Mouse (Mus musculus) MEL (cell line): ENCODE data around the gene Mmgt2. TPM values are rescaled to one million over a fixed set of nuclear protein-coding genes. Genes with fewer than 3 reads are reported as not detected.
"Not testable (repeated sequence)": the region's sequence is repeated elsewhere in the genome, so short reads cannot be mapped to it uniquely, and the experiment has no call there.

ENCODE experiments used
- DNase-seq: peaks from one replicate; pipeline ENCODE4 v3.0.0; 2011; ENCODE audit warnings: low read depth, low spot score
- H3K27ac ChIP-seq: 2 replicates; pipeline ENCODE4 v1.5.1; 2012; ENCODE audit warnings: low read depth, mild to moderate bottlenecking, control low read depth, low read length, moderate library complexity; ENCODE audit not compliant: control insufficient read depth
- H3K27me3 ChIP-seq, 2 experiments: fragments of 150-350 bp in 1 of 2; sonication (generic) in 1 of 2; 2 replicates each; pipeline ENCODE4 v1.6.1; 2012; ENCODE audit warnings: low read length in 2 of 2, mild to moderate bottlenecking in 2 of 2, improper control_type of control experiment in 1 of 2, moderate library complexity in 1 of 2; ENCODE audit not compliant: insufficient read depth in 2 of 2, control insufficient read depth in 1 of 2
- H3K36me3 ChIP-seq, 2 experiments: 2 replicates each; pipeline ENCODE4 v1.6.1; 2012 to 2014; ENCODE audit warnings: low read length in 2 of 2, improper control_type of control experiment in 1 of 2, inconsistent platforms in 1 of 2, mild to moderate bottlenecking in 1 of 2; ENCODE audit not compliant: insufficient read depth in 2 of 2, control insufficient read depth in 1 of 2
- H3K4me1 ChIP-seq, 2 experiments: fragments of 150-350 bp in 1 of 2; sonication (generic) in 1 of 2; 2 replicates each; pipeline ENCODE4 v1.6.1; 2012; ENCODE audit warnings: low read length in 2 of 2, improper control_type of control experiment in 1 of 2, mild to moderate bottlenecking in 1 of 2; ENCODE audit not compliant: insufficient read depth in 2 of 2, control insufficient read depth in 1 of 2
- H3K4me3 ChIP-seq, 2 experiments: fragments of 150-350 bp in 1 of 2; sonication (generic) in 1 of 2; 2 replicates each; pipeline ENCODE4 v1.5.1; 2012; ENCODE audit warnings: low read depth in 2 of 2, low read length in 2 of 2, mild to moderate bottlenecking in 2 of 2, moderate library complexity in 2 of 2, control low read depth in 1 of 2, improper control_type of control experiment in 1 of 2; ENCODE audit not compliant: control insufficient read depth in 1 of 2, insufficient read depth in 1 of 2
- H3K79me2 ChIP-seq: 2 replicates; pipeline ENCODE4 v1.6.1; 2012; ENCODE audit warnings: mild to moderate bottlenecking, low read length, moderate library complexity; ENCODE audit not compliant: control insufficient read depth, poor library complexity, insufficient read depth
- H3K9ac ChIP-seq: 2 replicates; pipeline ENCODE4 v1.6.1; 2012; ENCODE audit warnings: low read depth, mild to moderate bottlenecking, control low read depth, low read length, moderate library complexity; ENCODE audit not compliant: control insufficient read depth, poor library complexity, severe bottlenecking
- H3K9me3 ChIP-seq: fragments of 150-350 bp; sonication (generic); replicated peaks from 2 replicates; pipeline ENCODE4 v1.6.1; 2012; ENCODE audit warnings: mild to moderate bottlenecking, low read length, improper control_type of control experiment, moderate library complexity; ENCODE audit not compliant: insufficient read depth
- BHLHE40 ChIP-seq: IDR thresholded peaks from 2 replicates; pipeline ENCODE4 v1.6.1; 2012; ENCODE audit warnings: low read depth, mild to moderate bottlenecking, inconsistent platforms, low read length, improper control_type of control experiment, borderline replicate concordance
- CHD1 ChIP-seq: IDR thresholded peaks from 2 replicates; pipeline ENCODE4 v1.6.1; 2012; ENCODE audit warnings: low read depth, mild to moderate bottlenecking, inconsistent platforms, low read length, improper control_type of control experiment
- CTCF ChIP-seq, 3 experiments: IDR thresholded peaks in 2 of 3; conservative IDR thresholded peaks in 1 of 3; 2 replicates each; pipeline ENCODE4 v1.5.1; 2011 to 2012; ENCODE audit warnings: low read length in 3 of 3, low read depth in 2 of 3, mild to moderate bottlenecking in 2 of 3, improper control_type of control experiment in 1 of 3, inconsistent platforms in 1 of 3, mixed read lengths in 1 of 3, moderate library complexity in 1 of 3; ENCODE audit not compliant: control insufficient read depth in 1 of 3, insufficient read depth in 1 of 3, poor library complexity in 1 of 3, severe bottlenecking in 1 of 3
- ELF1 ChIP-seq: IDR thresholded peaks from 2 replicates; pipeline ENCODE4 v1.6.1; 2014; ENCODE audit warnings: low read depth, mild to moderate bottlenecking, inconsistent platforms, low read length, improper control_type of control experiment, moderate library complexity
- GABPA ChIP-seq: IDR thresholded peaks from 2 replicates; pipeline ENCODE4 v1.6.1; 2012; ENCODE audit warnings: low read depth, mild to moderate bottlenecking, inconsistent platforms, low read length, improper control_type of control experiment, moderate library complexity
- HCFC1 ChIP-seq: IDR thresholded peaks from 2 replicates; pipeline ENCODE4 v1.6.1; 2012; ENCODE audit warnings: low read depth, mild to moderate bottlenecking, inconsistent platforms, low read length, improper control_type of control experiment, moderate library complexity
- MAX ChIP-seq: IDR thresholded peaks from 2 replicates; pipeline ENCODE4 v1.6.1; 2011; ENCODE audit warnings: low read length, improper control_type of control experiment
- MAZ ChIP-seq: IDR thresholded peaks from 2 replicates; pipeline ENCODE4 v1.6.1; 2012; ENCODE audit warnings: low read depth, mild to moderate bottlenecking, inconsistent platforms, low read length, improper control_type of control experiment
- MYC ChIP-seq: IDR thresholded peaks from 2 replicates; pipeline ENCODE4 v1.6.1; 2011; ENCODE audit warnings: low read depth, mild to moderate bottlenecking, low read length, improper control_type of control experiment, moderate library complexity
- POLR2AphosphoS5 ChIP-seq: IDR thresholded peaks from 2 replicates; pipeline ENCODE4 v1.6.1; 2012; ENCODE audit warnings: low read depth, borderline replicate concordance, mild to moderate bottlenecking, inconsistent platforms, low read length, moderate library complexity, mixed read lengths
- RAD21 ChIP-seq: IDR thresholded peaks from 2 replicates; pipeline ENCODE4 v1.6.1; 2011; ENCODE audit warnings: mild to moderate bottlenecking, low read depth, low read length, improper control_type of control experiment
- TAL1 ChIP-seq: IDR thresholded peaks from 2 replicates; pipeline ENCODE4 v1.6.1; 2012; ENCODE audit warnings: mild to moderate bottlenecking, inconsistent platforms, low read length, moderate library complexity, mixed read lengths
- TBP ChIP-seq: IDR thresholded peaks from 2 replicates; pipeline ENCODE4 v1.8.0; 2011; ENCODE audit warnings: low read depth, low read length, improper control_type of control experiment
- ZC3H11A ChIP-seq: IDR thresholded peaks from 2 replicates; pipeline ENCODE4 v1.6.1; 2012; ENCODE audit warnings: low read depth, mild to moderate bottlenecking, inconsistent platforms, low read length, improper control_type of control experiment
- ZNF384 ChIP-seq: IDR thresholded peaks from 2 replicates; pipeline ENCODE4 v1.6.1; 2012; ENCODE audit warnings: low read depth, mild to moderate bottlenecking, inconsistent platforms, low read length, improper control_type of control experiment
- polyA plus RNA-seq, 2 experiments: library from polyadenylated mRNA; stranded (reverse) in 1 of 2; unstranded in 1 of 2; fragments of >175 nt in 1 of 2; fragments of >200 nt in 1 of 2; gene quantifications; 2 replicates each; pipeline versions ENCODE4 v1.2.1 to v1.2.4; 2012; ENCODE audit warnings: low replicate concordance in 2 of 2, low read depth in 1 of 2; ENCODE audit not compliant: insufficient read length in 2 of 2, insufficient read depth in 1 of 2, missing spikeins in 1 of 2
- total RNA-seq: library from RNA; depleted of rRNA; stranded (reverse); fragments of 300-350 nt; gene quantifications from 2 replicates; pipeline ENCODE4 v1.2.3, GENCODE M21; 2012

Mmgt2 gene
- total and polyA plus RNA-seq, 3 experiments = 24.1 to 51.9 TPM; not detected in 1

- H3K4me1 ChIP-seq = peaks cover 20 to 22% of the 10 kb centered on the region in 2 experiments
- H3K27ac ChIP-seq = peak overlapping the region; percentile 75; the same call in 1 of the 2 replicates
- peak overlapping the region; percentile 75 for H3K9ac ChIP-seq
- DNase-seq, H3K79me2 ChIP-seq, H3K27me3 ChIP-seq, H3K9me3 ChIP-seq: not testable (repeated sequence)
- TF ChIP-seq TBP = peak; percentile 36; the same call in 1 of the 2 replicates
- peak; percentile 50; the same call in 1 of the 2 replicates for TF ChIP-seq MYC
- TF ChIP-seq ZNF384 = peak; percentile 65
- H3K36me3 ChIP-seq = peaks cover 0 to 25% of the 10 kb centered on the region in 2 experiments; a peak in 3 of 4 replicates
- H3K4me3 ChIP-seq = peak overlapping the region; percentile 72 to 94
Measured at GRCm38 (mm10) chr11:62649803-62650202, 1.3 kb downstream of the Mmgt2 start.

DNA sequence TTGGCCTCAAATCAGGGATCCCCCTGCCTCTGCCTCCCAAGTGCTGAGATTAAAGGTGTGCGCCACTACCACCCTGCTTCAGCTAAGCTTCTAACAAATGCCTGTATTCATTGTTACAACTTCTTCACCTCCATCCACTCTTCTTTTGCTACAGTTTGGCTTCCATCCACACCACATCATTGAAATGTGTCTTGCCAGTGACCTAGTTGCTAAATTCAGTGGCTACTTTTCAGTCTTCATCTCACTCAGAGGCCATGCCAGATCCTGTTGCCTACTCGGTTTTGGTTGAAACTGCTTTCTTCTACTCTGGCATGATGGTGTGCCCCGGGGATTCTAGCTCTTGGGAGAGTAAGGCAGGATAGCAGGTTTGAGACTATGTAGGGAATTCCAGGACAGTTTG, 3.1 kb downstream of the Mmgt2 start:
- Histone ChIP-seq H3K79me2 (peaks cover 9% of the 10 kb centered on the region), H3K27me3 (no peaks in the 10 kb centered on the region), H3K9me3 (no peaks in the 10 kb centered on the region), H3K4me3 (no peak overlapping the region), H3K4me1 (peaks cover 6 to 10% of the 10 kb centered on the region in 2 experiments; a peak in 3 of 4 replicates), H3K27ac (no peak overlapping the region), H3K9ac (no peak overlapping the region), H3K36me3 (peaks cover 2 to 10% of the 10 kb centered on the region in 2 experiments)
- DNase-seq = no peak
- TF ChIP-seq BHLHE40 = no peak
- no peak for TF ChIP-seq TAL1
- no peak for TF ChIP-seq HCFC1
- TF ChIP-seq ZC3H11A = no peak
- no peak for TF ChIP-seq MYC
- TF ChIP-seq MAX = no peak
- TF ChIP-seq MAZ = no peak
- TF ChIP-seq CHD1 = no peak
- no peak for TF ChIP-seq TBP
- TF ChIP-seq RAD21 = no peak
- no peak for TF ChIP-seq CTCF (IDR thresholded peaks at IDR 0.05 in 2 of 3, conservative IDR thresholded peaks at IDR 0.05 in 1 of 3; ENCODE audit: control insufficient read depth in 1 of 3, insufficient read depth in 1 of 3, low read depth in 2 of 3, low read length in 3 of 3, poor library complexity in 1 of 3, severe bottlenecking in 1 of 3)
- no peak for TF ChIP-seq ELF1
- no peak for TF ChIP-seq GABPA

DNA sequence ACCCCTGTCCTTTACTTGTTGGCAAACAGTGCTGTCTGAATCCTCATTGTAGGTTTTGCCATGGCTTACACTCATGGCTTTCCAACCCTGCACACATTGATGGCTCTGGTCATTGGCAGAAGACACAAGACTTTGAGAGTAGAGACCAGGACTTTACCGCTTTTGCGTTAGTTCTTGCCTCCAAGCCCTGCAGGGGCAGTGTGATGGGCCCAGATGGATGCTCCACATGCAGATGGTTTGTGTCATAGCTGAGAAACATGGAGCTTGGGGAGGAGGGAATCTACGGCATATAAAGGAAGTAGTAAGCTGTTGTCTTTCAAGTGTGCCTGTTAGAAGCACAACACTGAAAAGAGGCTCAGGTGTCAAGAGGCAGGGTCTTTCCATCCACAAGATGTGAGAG, 3.6 kb downstream of the Mmgt2 start:
- Histone ChIP-seq H3K36me3 (peaks cover 2 to 7% of the 10 kb centered on the region in 2 experiments), H3K79me2 (peaks cover 11% of the 10 kb centered on the region), H3K9me3 (no peaks in the 10 kb centered on the region), H3K4me1 (peaks cover 3 to 5% of the 10 kb centered on the region in 2 experiments; a peak in 3 of 4 replicates), H3K9ac (no peak overlapping the region), H3K4me3 (no peak overlapping the region), H3K27ac (no peak overlapping the region), H3K27me3 (no peaks in the 10 kb centered on the region)
- DNase-seq = no peak
- no peak for TF ChIP-seq ZNF384
- no peak for TF ChIP-seq CTCF (IDR thresholded peaks at IDR 0.05 in 2 of 3, conservative IDR thresholded peaks at IDR 0.05 in 1 of 3; ENCODE audit: control insufficient read depth in 1 of 3, insufficient read depth in 1 of 3, low read depth in 2 of 3, low read length in 3 of 3, poor library complexity in 1 of 3, severe bottlenecking in 1 of 3)
- TF ChIP-seq POLR2AphosphoS5 = no peak
